17 mouse cellular contexts compared by ENCODE assay signal in genomic region chr16:38248331-38248961, GRCm38 (mm10). TPM values are rescaled to one million over a fixed set of nuclear protein-coding genes. Genes with fewer than 3 reads are reported as not detected.
DNase-seq lines count a peak whose midpoint lies in the region; ATAC-seq and TF ChIP-seq lines count a peak whose summit lies in the region.
"Had no signal": no experiment of that assay in that cellular context is flagged by ENCODE, and none has a peak within 500 bp of the region (broad histone marks: within the 10 kb centered on the region; RNA-seq: fewer than 3 reads in every experiment).

No protein-coding gene starts in this region.

- peak; percentile 57 for TF ChIP-seq POLR2A in myocyte (IDR thresholded peaks at IDR 0.05; ENCODE audit: insufficient read length, low read depth)

- peaks cover 8% of the 10 kb centered on the region; the same call in 1 of the 2 replicates for H3K4me1 ChIP-seq in forebrain, embryonic 12.5 days
- H3K4me1 ChIP-seq in forebrain, embryonic 14.5 days (ENCODE audit: control insufficient read depth, insufficient read depth, low read length), result no peaks in the 10 kb centered on the region
- peaks cover 14% of the 10 kb centered on the region for H3K4me1 ChIP-seq in embryonic facial prominence, embryonic 12.5 days
- H3K4me1 ChIP-seq: liver, embryonic 15.5 days had no signal

- no peak overlapping the region for H3K4me3 ChIP-seq in forebrain, embryonic 12.5 days (replicated peaks)
- H3K4me3 ChIP-seq in forebrain, embryonic 14.5 days (ENCODE audit: low read depth, low read length), result no peak overlapping the region
- no peak overlapping the region for H3K4me3 ChIP-seq in embryonic facial prominence, embryonic 12.5 days
- H3K4me3 ChIP-seq in myocyte, result peak overlapping the region; percentile 3
- H3K4me3 ChIP-seq: forebrain, embryonic 10.5 days; liver, embryonic 15.5 days had no signal

- 0 out of 2 replicates have a peak overlapping the region, but pooled peaks have one; percentile 9 for H3K27ac ChIP-seq in forebrain, embryonic 12.5 days
- no peak overlapping the region for H3K27ac ChIP-seq in forebrain, embryonic 14.5 days (ENCODE audit: low read depth, low read length)
- H3K27ac ChIP-seq in embryonic facial prominence, embryonic 12.5 days, result no peak overlapping the region
- H3K27ac ChIP-seq: forebrain, embryonic 10.5 days; liver, embryonic 15.5 days had no signal

- no peak overlapping the region for H3K9ac ChIP-seq in forebrain, embryonic 12.5 days
- H3K9ac ChIP-seq in forebrain, embryonic 14.5 days (ENCODE audit: low read length), result no peak overlapping the region
- H3K9ac ChIP-seq in embryonic facial prominence, embryonic 12.5 days, result no peak overlapping the region
- H3K9ac ChIP-seq: liver, embryonic 15.5 days had no signal

- H3K4me2 ChIP-seq in forebrain, embryonic 12.5 days, result no peak overlapping the region
- no peak overlapping the region for H3K4me2 ChIP-seq in forebrain, embryonic 14.5 days (ENCODE audit: low read length)
- peak overlapping the region; percentile 11; the same call in 1 of the 2 replicates for H3K4me2 ChIP-seq in embryonic facial prominence, embryonic 12.5 days (replicated peaks)
- peak overlapping the region; percentile 97 for H3K4me2 ChIP-seq in myocyte (ENCODE audit: low read depth)
- H3K4me2 ChIP-seq: liver, embryonic 15.5 days had no signal

- H3K79me2 ChIP-seq in myocyte (ENCODE audit: control insufficient read depth, insufficient read depth), result no peaks in the 10 kb centered on the region

- 67% methylated on average over 13 of the region's 13 CpGs for WGBS in forebrain, embryonic 12.5 days
- WGBS in forebrain, embryonic 14.5 days, result 64% methylated on average over 13 of the region's 13 CpGs
- 38% methylated on average over 13 of the region's 13 CpGs for WGBS in embryonic facial prominence, embryonic 12.5 days

- no peak; the same call in 1 of the 2 replicates for ATAC-seq in forebrain, embryonic 12.5 days (ENCODE audit: low FRiP score)
- ATAC-seq in forebrain, embryonic 14.5 days, result no peak; the same call in 1 of the 2 replicates
- ATAC-seq in embryonic facial prominence, embryonic 12.5 days (ENCODE audit: insufficient number of reproducible peaks, insufficient read depth, low FRiP score, low TSS enrichment), result no peak
- no peak for ATAC-seq in granulocyte monocyte progenitor cell, adult 5-6 weeks (replicated peaks; ENCODE audit: poor library complexity, severe bottlenecking)
- no peak for ATAC-seq in megakaryocyte-erythroid progenitor cell, adult 5-6 weeks (replicated peaks; ENCODE audit: low FRiP score, low TSS enrichment, poor library complexity, severe bottlenecking)
- ATAC-seq: inflammation-experienced regulatory T-cells, adult 6 months; midbrain, embryonic 16.5 days had no signal

- H3ac ChIP-seq in myocyte (ENCODE audit: control insufficient read depth, insufficient read length), result no peak overlapping the region

- H3K9me3 ChIP-seq in forebrain, embryonic 12.5 days, result no peaks in the 10 kb centered on the region
- H3K9me3 ChIP-seq in forebrain, embryonic 14.5 days (replicated peaks; ENCODE audit: control insufficient read depth, low read length), result no peaks in the 10 kb centered on the region
- no peaks in the 10 kb centered on the region for H3K9me3 ChIP-seq in embryonic facial prominence, embryonic 12.5 days
- H3K9me3 ChIP-seq: forebrain, embryonic 10.5 days; liver, embryonic 15.5 days had no signal

- no peak for DNase-seq in forebrain, embryonic 14.5 days (ENCODE audit: low spot score)
- peak; percentile 12 for DNase-seq in kidney, postnatal 14 days
- no peak for DNase-seq in kidney, adult 8-10 months
- DNase-seq: adrenal gland, postnatal 25 days; cerebellum, adult 11-12 months had no signal

- H3K27me3 ChIP-seq in forebrain, embryonic 12.5 days, result no peaks in the 10 kb centered on the region
- no peaks in the 10 kb centered on the region for H3K27me3 ChIP-seq in forebrain, embryonic 14.5 days (replicated peaks; ENCODE audit: control insufficient read depth, insufficient read depth, low read length)
- H3K27me3 ChIP-seq in embryonic facial prominence, embryonic 12.5 days, result no peaks in the 10 kb centered on the region
- no peaks in the 10 kb centered on the region for H3K27me3 ChIP-seq in myocyte (ENCODE audit: control insufficient read depth, insufficient read depth, insufficient read length)
- H3K27me3 ChIP-seq: liver, embryonic 15.5 days had no signal

- peaks cover 2% of the 10 kb centered on the region; the same call in 1 of the 2 replicates for H3K36me3 ChIP-seq in forebrain, embryonic 12.5 days (replicated peaks)
- H3K36me3 ChIP-seq in forebrain, embryonic 14.5 days (ENCODE audit: control insufficient read depth, insufficient read depth, low read length), result peaks cover 14% of the 10 kb centered on the region
- no peaks in the 10 kb centered on the region for H3K36me3 ChIP-seq in embryonic facial prominence, embryonic 12.5 days
- H3K36me3 ChIP-seq in myocyte (ENCODE audit: control insufficient read depth, insufficient read depth), result no peaks in the 10 kb centered on the region
- H3K36me3 ChIP-seq: liver, embryonic 15.5 days had no signal

TF ChIP-seq in myocyte, 11 proteins besides CTCF, POLR2A, EP300 and RAD21:
- TF ChIP-seq REST (IDR thresholded peaks at IDR 0.05; ENCODE audit: insufficient read depth, insufficient read length) (no peak), MYOG (IDR thresholded peaks at IDR 0.05; ENCODE audit: control insufficient read depth in 1 of 3, insufficient read depth in 1 of 3, insufficient read length in 2 of 3, low read depth in 2 of 3) (no peak), USF1 (IDR thresholded peaks at IDR 0.05; ENCODE audit: low read depth) (no peak), TCF12 (IDR thresholded peaks at IDR 0.05; ENCODE audit: insufficient read depth, poor library complexity, severe bottlenecking) (no peak), E2F4 (IDR thresholded peaks at IDR 0.05; ENCODE audit: insufficient read depth) (no peak), CEBPB (IDR thresholded peaks at IDR 0.05; ENCODE audit: insufficient read depth, poor library complexity, severe bottlenecking) (no peak), MAX (IDR thresholded peaks at IDR 0.05; ENCODE audit: low read depth) (no peak), SRF (IDR thresholded peaks at IDR 0.05; ENCODE audit: control insufficient read depth, insufficient read length, low read depth) (no peak), MYOD1 (IDR thresholded peaks at IDR 0.05; ENCODE audit: control insufficient read depth in 1 of 3, insufficient read length in 2 of 3, low read depth in 2 of 3) (peak in 2 of 3 experiments; percentile 42 to 65), TCF3 (IDR thresholded peaks at IDR 0.05; ENCODE audit: insufficient read length, low read depth) (no peak), POLR2AphosphoS2 (IDR thresholded peaks at IDR 0.05; ENCODE audit: insufficient read length, low read depth) (peak; percentile 57)

RNA-seq across cellular contexts. Expression of gene Nr1i2, which starts 46.2 kb away (rescaled TPM):
- not detected in 2 replicates for polyA plus RNA-seq in forebrain, embryonic 12.5 days (2016; fragmentation: Nextera tagmentation; extraction: Ambion mirVana)
- polyA plus RNA-seq in forebrain, embryonic 14.5 days (2014; fragmentation: Nextera tagmentation; extraction: Ambion mirVana), result not detected in 2 replicates
- polyA plus RNA-seq in embryonic facial prominence, embryonic 12.5 days (2016; fragmentation: Nextera tagmentation; extraction: Ambion mirVana), result not detected in 2 replicates
- polyA plus RNA-seq in myocyte (2012; fragmentation: generic; extraction: Trizol), result not detected
- 0.26 TPM in 1 of 2 replicates, not detected in the other for total RNA-seq in granulocyte monocyte progenitor cell, adult 5-6 weeks (2014; fragmentation: Nextera tagmentation)
- not detected in 2 replicates for total RNA-seq in granulocyte monocyte progenitor cell, adult 5-6 weeks (2017)
- not detected in 2 replicates for total RNA-seq in megakaryocyte-erythroid progenitor cell, adult 5-6 weeks (2014; fragmentation: Nextera tagmentation)
- not detected in 2 replicates for total RNA-seq in megakaryocyte-erythroid progenitor cell, adult 5-6 weeks (2017)
- total RNA-seq: adrenal gland, postnatal 25 days; heart, adult 18-20 months; layer of hippocampus, postnatal 10 days had no signal
- polyA plus RNA-seq: forebrain, embryonic 10.5 days; inflammation-experienced regulatory T-cells, adult 6 months; midbrain, embryonic 16.5 days; spleen, adult 2 months had no signal

Comparison
In these comparisons a context has a peak if more than half of its experiments do, and no peak if none do; other contexts are left out.
1. H3K4me2 ChIP-seq: peak in embryonic facial prominence, embryonic 12.5 days (single experiment) and myocyte (single experiment); none in forebrain, embryonic 12.5 days (single experiment) and forebrain, embryonic 14.5 days (single experiment).